Mouse (Mus musculus) cerebellum, adult 2 months (tissue): ENCODE measurements around the gene Kcnmb3.

Experiments
- CTCF ChIP-seq: fragments of 200-500 bp; IDR thresholded peaks from 2 replicates; pipeline ENCODE4 v1.5.1; 2011; ENCODE audit warnings: low read depth, mild to moderate bottlenecking, control low read depth, low read length, moderate library complexity, borderline replicate concordance; ENCODE audit not compliant: insufficient read depth
- POLR2A ChIP-seq: fragments of 200-500 bp; IDR thresholded peaks from 2 replicates; pipeline ENCODE4 v1.6.1; 2011; ENCODE audit warnings: low read length, control low read depth, borderline replicate concordance; ENCODE audit not compliant: insufficient read depth

DNA sequence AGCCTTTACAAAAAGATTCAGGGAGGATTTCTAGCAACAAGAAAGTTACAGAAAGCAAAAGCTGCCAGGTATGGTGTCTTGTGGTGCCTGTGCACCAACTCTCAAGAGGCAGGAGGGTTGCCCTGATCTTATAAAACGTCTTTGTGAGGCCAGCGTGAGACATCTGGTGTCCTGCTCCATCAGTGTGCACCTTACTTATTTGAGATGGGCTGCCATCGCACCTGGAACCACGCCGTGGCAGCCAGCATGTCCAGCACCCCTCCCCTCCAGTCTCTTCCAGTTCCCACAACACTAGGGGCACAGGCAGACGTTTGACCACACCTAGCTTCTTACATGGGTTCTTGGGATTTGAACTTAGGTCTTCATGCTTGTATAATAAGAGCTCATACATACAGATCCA is 3.9 kb downstream of the Kcnmb3 start:
- no peak for TF ChIP-seq CTCF
- TF ChIP-seq POLR2A = no peak
